Mouse (Mus musculus): ENCODE results near the gene Myd88.

DNA sequence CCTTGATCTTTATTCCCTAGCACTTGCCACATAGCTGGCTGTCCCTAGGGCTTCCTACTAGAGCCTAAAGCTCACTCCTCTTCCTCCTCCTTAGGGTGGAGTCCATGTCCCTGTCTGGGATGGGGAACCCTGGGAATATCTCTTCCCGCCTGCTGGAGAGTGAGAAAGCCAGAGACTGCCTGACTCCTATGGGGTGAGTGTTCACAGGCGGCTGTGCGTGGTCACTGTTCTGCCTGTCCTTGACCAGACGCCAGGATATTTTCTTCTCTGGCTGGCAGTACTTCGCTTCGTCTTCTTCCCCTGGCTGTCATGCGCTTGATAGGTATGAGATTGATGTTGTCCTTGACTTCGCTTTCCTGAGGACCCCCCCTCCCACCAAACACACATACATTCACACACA, 5.2 kb upstream of the Myd88 start:
- TF ChIP-seq CTCF (IDR thresholded peaks at IDR 0.05; ENCODE audit: borderline replicate concordance, insufficient read depth, low read length) (no peak), POLR2A (IDR thresholded peaks at IDR 0.05; ENCODE audit: low read depth, low read length) (no peak)
